Comparison of ENCODE assay signal across 30 mouse cellular contexts in the genomic region with DNA sequence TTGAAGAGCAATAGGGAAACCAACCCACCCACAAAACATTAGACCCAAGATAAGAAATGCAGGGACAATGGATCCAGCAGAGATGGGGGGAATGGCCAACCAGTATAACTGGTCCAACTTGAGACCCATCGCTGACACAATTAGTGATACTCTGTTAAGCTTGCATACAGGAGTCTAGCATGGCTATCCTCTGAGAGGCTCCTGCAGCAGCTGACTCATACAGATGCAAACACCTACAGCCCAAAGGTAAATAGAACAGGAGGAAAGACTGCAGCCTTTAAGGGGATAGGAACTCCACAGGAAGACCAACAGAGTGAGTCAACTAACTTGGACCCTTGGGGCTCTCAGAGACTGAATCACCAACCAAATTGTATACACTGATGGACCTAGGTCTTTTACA.
A peak's percentile ranks its signal among the peaks of the same experiment; 100 is the strongest.
DNase-seq lines count a peak whose midpoint lies in the region; ATAC-seq lines count a peak whose summit lies in the region.
"Had no signal": no experiment of that assay in that cellular context is flagged by ENCODE, and none has a peak within 500 bp of the region (broad histone marks: within the 10 kb centered on the region; RNA-seq: fewer than 3 reads in every experiment).

No protein-coding gene starts in this region.

- no peaks in the 10 kb centered on the region for H3K36me3 ChIP-seq in lung, embryonic 16.5 days (ENCODE audit: control insufficient read depth, insufficient read depth, low read length)
- H3K36me3 ChIP-seq in intestine, embryonic 16.5 days (ENCODE audit: control insufficient read depth, insufficient read depth, low read length), result no peaks in the 10 kb centered on the region
- H3K36me3 ChIP-seq in stomach, embryonic 15.5 days, result no peaks in the 10 kb centered on the region
- H3K36me3 ChIP-seq: embryonic facial prominence, embryonic 10.5 days; embryonic facial prominence, embryonic 13.5 days; forebrain, embryonic 12.5 days; forebrain, embryonic 15.5 days; G1E; heart, embryonic 10.5 days had no signal

- ATAC-seq in lung, embryonic 16.5 days (ENCODE audit: low read depth), result peak; percentile 31; the same call in 1 of the 2 replicates
- ATAC-seq in intestine, embryonic 16.5 days, result peak; percentile 31; the same call in 1 of the 2 replicates
- peak; percentile 78; the same call in 1 of the 2 replicates for ATAC-seq in stomach, embryonic 15.5 days (ENCODE audit: insufficient read depth, low FRiP score, low read depth)
- ATAC-seq: forebrain, embryonic 15.5 days; Patski had no signal

- no peak overlapping the region for H3K4me3 ChIP-seq in lung, embryonic 16.5 days (ENCODE audit: low read length)
- no peak overlapping the region for H3K4me3 ChIP-seq in intestine, embryonic 16.5 days (ENCODE audit: low read length)
- H3K4me3 ChIP-seq in stomach, embryonic 15.5 days (replicated peaks), result no peak overlapping the region
- H3K4me3 ChIP-seq: embryonic facial prominence, embryonic 10.5 days; embryonic facial prominence, embryonic 13.5 days; erythroblast, embryonic 14.5 days; forebrain, embryonic 12.5 days; forebrain, embryonic 15.5 days; heart, embryonic 10.5 days; heart, embryonic 13.5 days had no signal

- no peak overlapping the region for H3K4me2 ChIP-seq in lung, embryonic 16.5 days (ENCODE audit: low read depth, low read length)
- H3K4me2 ChIP-seq in intestine, embryonic 16.5 days (ENCODE audit: low read depth, low read length), result no peak overlapping the region
- no peak overlapping the region for H3K4me2 ChIP-seq in stomach, embryonic 15.5 days
- H3K4me2 ChIP-seq: embryonic facial prominence, embryonic 13.5 days; forebrain, embryonic 12.5 days; forebrain, embryonic 15.5 days; heart, embryonic 13.5 days; hindbrain, embryonic 14.5 days had no signal

- no peak for DNase-seq in lung, postnatal 14 days
- DNase-seq in yolk sac, embryonic 10.5 days (ENCODE audit: low spot score), result peak; percentile 3
- no peak for DNase-seq in adrenal gland, adult (ENCODE audit: inconsistent age in 2 of 2, low spot score in 1 of 2)
- DNase-seq in heart, adult 9 months (ENCODE audit: low spot score in 2 of 2), result no peak
- DNase-seq: adrenal gland, adult 8-10 months; adrenal gland, postnatal 25 days; B cell, adult 2 months; cerebellum, adult 11-12 months; cerebellum, adult 8-10 months; cerebellum, postnatal 10 days; cerebellum, postnatal 36 days; embryo, embryonic 11 days; gastrocnemius, postnatal 25 days; heart, adult 18-20 months; heart, postnatal 14 days; heart, postnatal 4 days had no signal

- H3K27ac ChIP-seq in lung, embryonic 16.5 days (ENCODE audit: low read length), result no peak overlapping the region
- H3K27ac ChIP-seq in intestine, embryonic 16.5 days (ENCODE audit: low read length), result no peak overlapping the region
- no peak overlapping the region for H3K27ac ChIP-seq in stomach, embryonic 15.5 days
- H3K27ac ChIP-seq: embryonic facial prominence, embryonic 10.5 days; embryonic facial prominence, embryonic 13.5 days; forebrain, embryonic 12.5 days; forebrain, embryonic 15.5 days; heart, embryonic 10.5 days; heart, embryonic 13.5 days; hindbrain, embryonic 14.5 days had no signal

- H3K4me1 ChIP-seq in lung, embryonic 16.5 days (replicated peaks; ENCODE audit: control insufficient read depth, insufficient read depth, low read length), result peaks cover 17% of the 10 kb centered on the region
- H3K4me1 ChIP-seq in intestine, embryonic 16.5 days (ENCODE audit: control insufficient read depth, insufficient read depth, low read length), result peaks cover 3% of the 10 kb centered on the region; the same call in 1 of the 2 replicates
- 0 out of 2 replicates have a peak, but pooled peaks cover under 1% of the 10 kb centered on the region for H3K4me1 ChIP-seq in stomach, embryonic 15.5 days
- H3K4me1 ChIP-seq: embryonic facial prominence, embryonic 10.5 days; forebrain, embryonic 12.5 days had no signal

- H3K27me3 ChIP-seq in lung, embryonic 16.5 days (ENCODE audit: control insufficient read depth, insufficient read depth, low read depth, low read length), result no peaks in the 10 kb centered on the region
- no peaks in the 10 kb centered on the region for H3K27me3 ChIP-seq in intestine, embryonic 16.5 days (replicated peaks; ENCODE audit: control insufficient read depth, insufficient read depth, low read length)
- H3K27me3 ChIP-seq in stomach, embryonic 15.5 days (replicated peaks), result no peaks in the 10 kb centered on the region
- H3K27me3 ChIP-seq: CH12.LX; embryonic facial prominence, embryonic 13.5 days; forebrain, embryonic 12.5 days; forebrain, embryonic 15.5 days; heart, embryonic 13.5 days; Patski had no signal

- 76% methylated on average over 1 of the region's 1 CpGs for WGBS in lung, embryonic 16.5 days
- 78% methylated on average over 1 of the region's 1 CpGs for WGBS in intestine, embryonic 16.5 days
- WGBS in stomach, embryonic 15.5 days, result 76% methylated on average over 1 of the region's 1 CpGs

- no peaks in the 10 kb centered on the region for H3K9me3 ChIP-seq in lung, embryonic 16.5 days (ENCODE audit: control insufficient read depth, low read length)
- no peaks in the 10 kb centered on the region for H3K9me3 ChIP-seq in intestine, embryonic 16.5 days (ENCODE audit: control insufficient read depth, low read length)
- H3K9me3 ChIP-seq in stomach, embryonic 15.5 days, result no peaks in the 10 kb centered on the region
- H3K9me3 ChIP-seq: embryonic facial prominence, embryonic 10.5 days; embryonic facial prominence, embryonic 13.5 days; forebrain, embryonic 12.5 days; forebrain, embryonic 15.5 days; heart, embryonic 10.5 days; heart, embryonic 13.5 days had no signal

- H3K9ac ChIP-seq in lung, embryonic 16.5 days (ENCODE audit: low read length), result no peak overlapping the region
- no peak overlapping the region for H3K9ac ChIP-seq in intestine, embryonic 16.5 days (ENCODE audit: low read depth, low read length)
- no peak overlapping the region for H3K9ac ChIP-seq in stomach, embryonic 15.5 days
- H3K9ac ChIP-seq: embryonic facial prominence, embryonic 13.5 days; forebrain, embryonic 12.5 days; forebrain, embryonic 15.5 days; heart, embryonic 13.5 days; hindbrain, embryonic 14.5 days had no signal
